Mouse (Mus musculus) lung, postnatal 0 days (tissue): ENCODE results near the gene Atraid.

ENCODE experiments used
- CTCF ChIP-seq: IDR thresholded peaks from 2 replicates; pipeline ENCODE4 v1.5.1; 2016; ENCODE audit warnings: antibody characterized with exemption, mild to moderate bottlenecking
- EP300 ChIP-seq: IDR thresholded peaks from 2 replicates; pipeline ENCODE4 v1.6.1; 2016; ENCODE audit warnings: antibody characterized with exemption, mild to moderate bottlenecking, control low read depth

DNA sequence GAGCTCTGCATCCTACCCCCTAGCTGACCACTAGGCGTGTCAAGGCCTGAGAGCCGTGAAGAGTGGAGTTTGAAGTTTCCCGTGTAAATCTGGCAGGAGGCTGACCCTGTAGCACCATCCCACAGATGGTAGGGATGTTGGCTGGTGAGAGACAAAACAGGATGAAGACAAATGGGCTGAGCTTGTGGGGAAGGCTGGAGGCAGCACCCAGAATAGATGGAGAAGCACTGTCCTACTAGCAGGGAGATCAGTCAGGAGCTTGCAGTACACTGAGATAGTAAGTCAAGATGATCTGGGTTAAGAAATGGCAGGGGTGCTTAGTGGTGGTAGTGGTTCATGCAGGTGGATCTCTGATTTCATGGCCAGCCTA is 32.7 kb downstream of the Atraid start:
- TF ChIP-seq EP300 (no peak), CTCF (no peak)
